In the genomic region with DNA sequence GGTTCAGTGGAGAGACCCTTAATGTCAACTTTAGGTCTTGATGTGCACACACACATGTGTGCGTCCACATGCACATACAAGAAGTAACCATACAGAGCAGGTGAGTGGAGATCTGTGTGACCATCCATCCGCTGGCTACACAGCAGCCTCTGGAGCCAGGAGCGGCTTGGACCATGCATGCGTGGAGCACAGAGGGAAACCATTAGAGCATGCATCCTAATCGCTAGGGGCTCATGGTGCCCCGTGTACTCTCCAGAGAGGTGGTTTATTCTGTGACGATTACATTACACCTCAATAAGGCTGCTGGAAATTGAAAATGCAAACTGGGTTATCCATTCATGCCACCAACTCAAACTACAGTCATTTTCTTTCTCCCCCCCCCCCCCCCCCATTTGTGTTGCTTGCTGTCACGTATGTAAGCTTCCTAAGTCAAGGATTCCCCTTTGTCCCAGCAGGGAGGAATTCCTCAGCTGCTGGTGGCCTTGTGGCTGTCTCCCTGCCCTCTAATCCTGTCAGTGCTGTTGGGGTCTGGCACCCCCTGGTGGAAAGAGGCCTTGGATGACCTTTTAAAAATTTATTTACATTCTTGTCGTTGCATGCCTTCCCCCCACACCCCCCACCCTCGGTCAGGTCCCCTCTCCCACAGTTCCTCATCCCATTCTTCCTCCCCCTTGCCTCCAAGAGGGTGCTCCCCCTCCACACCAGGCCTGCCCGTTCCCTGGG, we compare ENCODE assay signal across 12 mouse cellular contexts. TPM values are rescaled to one million over a fixed set of nuclear protein-coding genes. Genes with fewer than 3 reads are reported as not detected.
DNase-seq lines count a peak whose midpoint lies in the region; ATAC-seq and TF ChIP-seq lines count a peak whose summit lies in the region.
"Had no signal": no experiment of that assay in that cellular context is flagged by ENCODE, and none has a peak within 500 bp of the region (broad histone marks: within the 10 kb centered on the region; RNA-seq: fewer than 3 reads in every experiment).

No protein-coding gene starts in this region.

- H3K4me2 ChIP-seq in hindbrain, postnatal 0 days (ENCODE audit: low read depth, low read length), result no peak overlapping the region
- H3K4me2 ChIP-seq: lung, embryonic 15.5 days; neural tube, embryonic 13.5 days had no signal

- 38% methylated on average over 11 of the region's 11 CpGs for WGBS in hindbrain, postnatal 0 days

- TF ChIP-seq EP300 in ES-Bruce4 (IDR thresholded peaks at IDR 0.05; ENCODE audit: insufficient read depth, low read depth, low read length), result no peak

- intact Hi-C loops in left cerebral cortex, postnatal 4 days (cut with DNase I), result no loop called here

- H3K4me1 ChIP-seq in ES-Bruce4 (ENCODE audit: control insufficient read depth, insufficient read depth, low read length), result no peaks in the 10 kb centered on the region
- no peaks in the 10 kb centered on the region for H3K4me1 ChIP-seq in hindbrain, postnatal 0 days (ENCODE audit: insufficient read depth, low read length)
- H3K4me1 ChIP-seq: lung, embryonic 15.5 days; neural tube, embryonic 13.5 days had no signal

- no peaks in the 10 kb centered on the region for H3K9me3 ChIP-seq in ES-Bruce4 (replicated peaks; ENCODE audit: control insufficient read depth, insufficient read depth, low read length, poor library complexity, severe bottlenecking)
- H3K9me3 ChIP-seq in hindbrain, postnatal 0 days (ENCODE audit: low read length), result no peaks in the 10 kb centered on the region
- H3K9me3 ChIP-seq: lung, embryonic 15.5 days; neural tube, embryonic 13.5 days had no signal

- H3K4me3 ChIP-seq in ES-Bruce4 (ENCODE audit: low read depth, low read length), result no peak overlapping the region
- no peak overlapping the region for H3K4me3 ChIP-seq in hindbrain, postnatal 0 days (ENCODE audit: low read length)
- H3K4me3 ChIP-seq: lung, embryonic 15.5 days; neural tube, embryonic 13.5 days had no signal

- no peaks in the 10 kb centered on the region for H3K36me3 ChIP-seq in ES-Bruce4 (ENCODE audit: control insufficient read depth, insufficient read depth, low read length, poor library complexity, severe bottlenecking)
- no peaks in the 10 kb centered on the region for H3K36me3 ChIP-seq in hindbrain, postnatal 0 days (ENCODE audit: insufficient read depth, low read length)
- H3K36me3 ChIP-seq: lung, embryonic 15.5 days; neural tube, embryonic 13.5 days had no signal

- no peak overlapping the region for H3K27ac ChIP-seq in ES-Bruce4 (ENCODE audit: insufficient read depth, low read length)
- no peak overlapping the region for H3K27ac ChIP-seq in hindbrain, postnatal 0 days
- H3K27ac ChIP-seq: lung, embryonic 15.5 days; neural tube, embryonic 13.5 days had no signal

- no peak for TF ChIP-seq POLR2A in ES-Bruce4 (IDR thresholded peaks at IDR 0.05; ENCODE audit: insufficient read depth, low read length)

- no peak overlapping the region for H3K9ac ChIP-seq in ES-Bruce4 (ENCODE audit: low read depth, poor library complexity, severe bottlenecking)
- H3K9ac ChIP-seq in hindbrain, postnatal 0 days (replicated peaks; ENCODE audit: low read length), result no peak overlapping the region
- H3K9ac ChIP-seq: lung, embryonic 15.5 days; neural tube, embryonic 13.5 days had no signal

- DNase-seq in embryo, embryonic 10 days (ENCODE audit: low spot score), result peak; percentile 64
- DNase-seq in embryo, embryonic 9.5 days (ENCODE audit: extremely low spot score), result no peak
- peak; percentile 22 for DNase-seq in left cerebral cortex, postnatal 4 days
- no peak for DNase-seq in left cerebral cortex, adult 9 months (ENCODE audit: low spot score in 2 of 2)
- DNase-seq in hindbrain, postnatal 0 days (ENCODE audit: low spot score), result no peak
- DNase-seq in right cerebral cortex, postnatal 36 days (ENCODE audit: low spot score in 2 of 2), result no peak
- DNase-seq in cerebellum, adult 11-12 months, result no peak
- DNase-seq: B cell, adult 2 months had no signal

- peak; percentile 55 for ATAC-seq in hindbrain, postnatal 0 days
- ATAC-seq: activated CD4-positive, CD25-positive, alpha-beta regulatory T cell, adult 4 months had no signal

- H3K27me3 ChIP-seq in ES-Bruce4 (ENCODE audit: control insufficient read depth, insufficient read depth, low read length, poor library complexity, severe bottlenecking), result no peaks in the 10 kb centered on the region
- H3K27me3 ChIP-seq in hindbrain, postnatal 0 days (ENCODE audit: insufficient read depth, low read length), result no peaks in the 10 kb centered on the region
- H3K27me3 ChIP-seq: lung, embryonic 15.5 days; neural tube, embryonic 13.5 days had no signal

- peak; percentile 54 for TF ChIP-seq CTCF in ES-Bruce4 (IDR thresholded peaks at IDR 0.05; ENCODE audit: low read depth, low read length)
- peak; percentile 54 for TF ChIP-seq CTCF in hindbrain, postnatal 0 days (IDR thresholded peaks at IDR 0.05; ENCODE audit: low read depth)

RNA-seq across cellular contexts. Expression of gene Dact2, which starts 17.9 kb away (rescaled TPM):
- total RNA-seq in left cerebral cortex, postnatal 4 days (2021), result 10 to 100 TPM in 1 of 2 experiments, 1 to 10 TPM in 1; 9.4 to 13.1 TPM
- 15.8 and 18.2 TPM in 2 replicates for polyA plus RNA-seq in ES-Bruce4 (2011; ENCODE audit: insufficient read depth, insufficient read length, low read depth, missing spikeins)
- total RNA-seq in hindbrain, postnatal 0 days (2014; rRNA removed), result 18.6 and 25.3 TPM in 2 replicates
- 2.0 and 2.1 TPM in 2 replicates for polyA plus RNA-seq in hindbrain, postnatal 0 days (2015; fragmentation: Nextera tagmentation; extraction: Ambion mirVana)
- polyA plus RNA-seq: activated CD4-positive, CD25-positive, alpha-beta regulatory T cell, adult 4 months had no signal

RNA-seq across cellular contexts. Expression of gene Smoc2, which starts 57.3 kb away (rescaled TPM):
- total RNA-seq in left cerebral cortex, postnatal 4 days (2021), result 1 to 10 TPM; 3.6 to 4.1 TPM
- 0.55 and 1.2 TPM in 2 replicates for polyA plus RNA-seq in ES-Bruce4 (2011; ENCODE audit: insufficient read depth, insufficient read length, low read depth, missing spikeins)
- total RNA-seq in hindbrain, postnatal 0 days (2014; rRNA removed), result 5.9 and 10.4 TPM in 2 replicates
- polyA plus RNA-seq in hindbrain, postnatal 0 days (2015; fragmentation: Nextera tagmentation; extraction: Ambion mirVana), result 6.3 and 8.6 TPM in 2 replicates
- polyA plus RNA-seq: activated CD4-positive, CD25-positive, alpha-beta regulatory T cell, adult 4 months had no signal

Comparison
In these comparisons a context has a peak if more than half of its experiments do, and no peak if none do; other contexts are left out.
1. DNase-seq: peak in embryo, embryonic 10 days (single experiment) and left cerebral cortex, postnatal 4 days (single experiment); none in embryo, embryonic 9.5 days (single experiment), left cerebral cortex, adult 9 months (0 of 2), hindbrain, postnatal 0 days (single experiment), right cerebral cortex, postnatal 36 days (0 of 2) and cerebellum, adult 11-12 months (single experiment).